Mouse (Mus musculus) lung, postnatal 36 days (tissue): ENCODE results near the gene Nfkbiz.

Experiments used
- DNase-seq: peaks from one replicate; pipeline ENCODE4 v3.0.0; 2022; ENCODE audit warnings: mixed read lengths

Gene Nfkbiz

GRCm38 (mm10) chr16:55798845-55799244 is 39.9 kb downstream of the Nfkbiz start:
- peak; percentile 58 for DNase-seq

DNA sequence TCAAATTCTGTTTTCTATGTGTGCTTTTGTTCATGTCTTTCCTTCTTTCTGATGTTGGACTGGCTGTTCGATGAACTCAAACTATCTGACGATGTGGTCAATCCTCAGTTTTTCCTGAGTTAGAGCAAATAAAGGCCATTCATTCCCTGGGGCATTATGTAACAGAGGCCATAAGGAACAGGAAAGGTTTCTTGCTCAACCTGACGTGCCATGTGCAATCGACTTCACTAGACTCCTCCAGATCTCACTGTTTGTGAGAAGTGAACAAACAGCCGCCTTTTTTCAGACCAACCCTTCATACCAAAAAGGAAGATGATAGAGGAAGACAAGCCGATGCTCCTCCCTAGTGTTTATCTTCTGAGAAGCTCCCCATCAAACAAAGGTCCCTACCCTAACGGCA is 48.4 kb downstream of the Nfkbiz start:
- DNase-seq, result peak; percentile 29

- no peak for DNase-seq
Observed at GRCm38 (mm10) chr16:55789291-55789690, 49.4 kb downstream of the Nfkbiz start.

- DNase-seq, result no peak
Observed at GRCm38 (mm10) chr16:55788671-55789070, 50.0 kb downstream of the Nfkbiz start.

GRCm38 (mm10) chr16:55787385-55788072 is 51.2 kb downstream of the Nfkbiz start:
- no peak for DNase-seq

GRCm38 (mm10) chr16:55784379-55784778 is 54.3 kb downstream of the Nfkbiz start:
- DNase-seq, result no peak

GRCm38 (mm10) chr16:55783923-55784322 is 54.8 kb downstream of the Nfkbiz start:
- no peak for DNase-seq

GRCm38 (mm10) chr16:55782911-55783310 is 55.8 kb downstream of the Nfkbiz start:
- no peak for DNase-seq

DNA sequence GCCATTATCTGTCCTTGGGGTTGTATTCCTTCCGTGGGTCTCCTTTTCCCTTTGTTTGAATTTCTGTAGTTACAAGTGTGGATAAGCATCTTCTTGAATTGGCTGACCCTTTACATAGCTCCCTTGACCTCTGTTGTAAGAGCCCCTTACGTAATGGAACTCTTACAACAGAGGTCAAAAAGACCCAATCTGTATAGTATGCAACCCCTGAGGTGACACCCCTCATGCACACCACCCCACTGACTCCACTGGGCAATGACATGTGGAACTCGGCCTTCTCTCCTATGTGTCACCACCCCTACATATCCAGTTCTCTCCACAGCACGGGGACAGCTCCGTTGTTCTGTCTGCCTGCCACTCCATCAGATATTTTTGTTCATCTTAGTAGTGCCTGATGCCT is 56.9 kb downstream of the Nfkbiz start:
- DNase-seq, result peak; percentile 72

GRCm38 (mm10) chr16:55780958-55781558 is 57.6 kb downstream of the Nfkbiz start:
- DNase-seq, result no peak

- DNase-seq, result no peak
Observed at GRCm38 (mm10) chr16:55776329-55776728, 62.4 kb downstream of the Nfkbiz start.

DNA sequence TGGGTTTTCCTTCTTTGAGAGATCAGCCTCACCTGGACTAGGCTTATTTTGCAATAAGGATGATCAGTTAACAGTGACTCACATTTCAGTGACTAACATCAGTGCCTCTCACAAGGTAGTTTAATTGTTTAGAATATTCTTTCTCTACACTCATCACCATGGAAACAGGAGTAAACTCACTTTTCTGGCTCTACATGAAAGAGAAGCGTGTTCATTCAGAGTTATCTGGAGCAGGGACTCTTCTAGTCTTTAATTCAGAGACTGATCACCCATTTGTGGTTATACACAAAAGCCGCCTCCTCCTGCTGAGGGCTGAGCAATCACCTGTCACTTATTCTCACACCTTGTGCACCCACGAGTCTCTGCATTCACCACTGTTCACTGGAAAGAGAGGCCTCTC is 68.5 kb downstream of the Nfkbiz start:
- no peak for DNase-seq
